Mouse (Mus musculus): ENCODE measurements around the gene Sidt1. TPM values are rescaled to one million over a fixed set of nuclear protein-coding genes. Genes with fewer than 3 reads are reported as not detected.

The Sidt1 gene
- polyA plus RNA-seq (2016; fragmentation: Nextera tagmentation; extraction: Ambion mirVana) = 0.21 and 0.29 TPM in 2 replicates

DNA sequence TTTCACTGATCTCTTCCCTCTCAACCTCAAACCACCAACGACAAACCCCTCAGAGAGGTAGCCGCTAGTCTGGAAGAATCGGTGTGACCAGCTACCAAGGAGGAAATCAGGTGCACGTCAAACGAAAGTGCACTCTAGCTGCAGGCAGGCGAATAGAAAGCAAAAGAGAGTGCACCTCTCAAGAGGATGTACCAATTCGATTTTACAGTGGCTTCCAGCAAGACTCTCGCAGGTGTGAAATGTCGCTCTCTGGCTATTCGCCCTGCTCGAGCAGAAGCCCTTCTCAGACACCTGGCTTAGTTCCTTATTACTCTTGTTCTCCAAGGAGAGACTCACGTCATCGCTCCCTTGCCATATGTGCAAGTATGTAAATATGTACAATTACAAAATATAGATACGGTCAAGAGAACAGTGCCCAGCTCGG, at the start of gene Sidt1:
Gene Sidt1, minus strand, starts transcription at position 336 of the 424 bp plus-strand sequence.
- no peaks in the 10 kb centered on the region for H3K36me3 ChIP-seq (replicated peaks)
- 7% methylated on average over 15 of the region's 15 CpGs for WGBS
- peaks cover 21% of the 10 kb centered on the region for H3K4me1 ChIP-seq
- DNase-seq (ENCODE audit: low spot score) = peak; percentile 40
- peak within 1 kb of the TSS; percentile 79 for H3K4me3 ChIP-seq
- H3K27ac ChIP-seq (replicated peaks) = peak within 1 kb of the TSS; percentile 59
- peaks cover 52% of the 10 kb centered on the region for H3K27me3 ChIP-seq (replicated peaks; ENCODE audit: low read depth, poor library complexity, severe bottlenecking)
- peaks cover 2% of the 10 kb centered on the region; the same call in 1 of the 2 replicates for H3K9me3 ChIP-seq

GRCm38 (mm10) chr16:44381578-44381977, 48.6 kb upstream of the Sidt1 start:
- Histone ChIP-seq H3K4me1 (peaks cover 21% of the 10 kb centered on the region), H3K27me3 (replicated peaks; ENCODE audit: low read depth, poor library complexity, severe bottlenecking) (no peaks in the 10 kb centered on the region), H3K4me3 (no peak overlapping the region), H3K27ac (replicated peaks) (no peak overlapping the region), H3K36me3 (replicated peaks) (peaks cover 44% of the 10 kb centered on the region), H3K9me3 (no peaks in the 10 kb centered on the region)
- peak; percentile 49 for DNase-seq (ENCODE audit: low spot score)
- 9% methylated on average over 5 of the region's 5 CpGs for WGBS

GRCm38 (mm10) chr16:44380006-44380405, 47.0 kb upstream of the Sidt1 start:
- H3K4me1 ChIP-seq = peaks cover 21% of the 10 kb centered on the region
- H3K27ac ChIP-seq (replicated peaks) = no peak overlapping the region
- no peak overlapping the region for H3K4me3 ChIP-seq
- 67% methylated on average over 4 of the region's 4 CpGs for WGBS
- H3K36me3 ChIP-seq (replicated peaks) = peaks cover 37% of the 10 kb centered on the region
- H3K9me3 ChIP-seq = no peaks in the 10 kb centered on the region
- no peaks in the 10 kb centered on the region for H3K27me3 ChIP-seq (replicated peaks; ENCODE audit: low read depth, poor library complexity, severe bottlenecking)
- no peak for DNase-seq (ENCODE audit: low spot score)

- H3K9me3 ChIP-seq = no peaks in the 10 kb centered on the region
- H3K27ac ChIP-seq (replicated peaks) = no peak overlapping the region
- H3K27me3 ChIP-seq (replicated peaks; ENCODE audit: low read depth, poor library complexity, severe bottlenecking) = no peaks in the 10 kb centered on the region
- no peak for DNase-seq (ENCODE audit: low spot score)
- H3K36me3 ChIP-seq (replicated peaks) = peaks cover 65% of the 10 kb centered on the region
- H3K4me1 ChIP-seq = peaks cover 6% of the 10 kb centered on the region
- 91% methylated on average over 4 of the region's 4 CpGs for WGBS
- no peak overlapping the region for H3K4me3 ChIP-seq
Observed at GRCm38 (mm10) chr16:44375459-44375858, 42.5 kb upstream of the Sidt1 start.

- WGBS = 93% methylated on average over 7 of the region's 7 CpGs
- Histone ChIP-seq H3K36me3 (replicated peaks) (peaks cover 51% of the 10 kb centered on the region), H3K4me3 (no peak overlapping the region), H3K27me3 (replicated peaks; ENCODE audit: low read depth, poor library complexity, severe bottlenecking) (no peaks in the 10 kb centered on the region), H3K4me1 (no peaks in the 10 kb centered on the region), H3K27ac (replicated peaks) (no peak overlapping the region), H3K9me3 (no peaks in the 10 kb centered on the region)
- no peak for DNase-seq (ENCODE audit: low spot score)
Observed at GRCm38 (mm10) chr16:44365522-44365921, 32.5 kb upstream of the Sidt1 start.

DNA sequence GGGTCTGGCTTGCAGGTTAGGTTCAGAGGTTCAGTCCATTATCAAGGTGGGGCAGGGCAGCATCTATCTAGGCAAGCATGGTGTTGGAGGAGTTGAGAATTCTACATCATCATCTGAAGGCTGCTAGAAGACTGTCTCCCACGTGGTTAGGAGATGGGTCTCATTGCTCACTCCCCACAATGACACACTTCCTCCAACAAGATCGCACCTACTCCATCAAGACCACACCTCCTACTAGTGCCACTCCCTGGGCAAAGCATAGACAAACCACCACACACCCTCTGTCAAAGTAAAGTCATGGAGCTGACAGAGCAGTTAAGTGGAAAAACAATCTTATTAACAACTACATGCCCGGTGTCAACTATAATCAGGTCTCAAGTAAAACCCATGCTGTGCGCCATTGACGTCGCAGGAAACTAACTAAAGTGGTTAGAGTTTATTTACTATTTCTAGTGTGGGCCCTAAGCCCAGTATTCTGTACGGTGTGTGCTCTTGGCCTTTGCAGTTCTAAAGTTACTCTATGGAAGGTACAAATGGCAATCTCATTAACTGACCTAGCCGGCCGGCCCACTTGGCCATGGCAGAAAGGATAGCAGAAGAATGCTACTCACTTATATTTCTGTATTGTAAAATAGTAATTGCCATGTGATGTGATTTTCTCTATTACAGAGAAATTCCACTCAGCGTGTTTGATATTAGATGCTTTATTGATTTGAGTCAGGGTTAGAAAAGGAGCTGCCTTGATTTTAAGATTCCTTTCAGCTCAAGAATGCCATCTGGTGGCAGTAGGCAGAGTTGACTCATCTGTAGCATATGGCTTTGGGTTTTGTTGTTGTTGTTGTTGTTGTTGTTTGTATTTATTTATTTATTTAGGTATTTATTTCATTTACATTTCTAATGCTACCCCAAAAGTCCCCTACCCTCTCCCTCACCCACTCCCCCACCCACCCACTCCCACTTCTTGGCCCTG, 29.2 kb upstream of the Sidt1 start:
- DNase-seq (ENCODE audit: low spot score) = no peak
- Histone ChIP-seq H3K36me3 (replicated peaks) (peaks cover 58% of the 10 kb centered on the region), H3K27ac (replicated peaks) (no peak overlapping the region), H3K27me3 (replicated peaks; ENCODE audit: low read depth, poor library complexity, severe bottlenecking) (no peaks in the 10 kb centered on the region), H3K4me1 (no peaks in the 10 kb centered on the region), H3K9me3 (no peaks in the 10 kb centered on the region), H3K4me3 (no peak overlapping the region)
- WGBS = 88% methylated on average over 10 of the region's 10 CpGs

GRCm38 (mm10) chr16:44357571-44358268, 24.7 kb upstream of the Sidt1 start:
- no peaks in the 10 kb centered on the region for H3K27me3 ChIP-seq (replicated peaks; ENCODE audit: low read depth, poor library complexity, severe bottlenecking)
- no peaks in the 10 kb centered on the region for H3K4me1 ChIP-seq
- H3K36me3 ChIP-seq (replicated peaks) = peaks cover 39% of the 10 kb centered on the region
- no peak overlapping the region for H3K27ac ChIP-seq (replicated peaks)
- no peaks in the 10 kb centered on the region for H3K9me3 ChIP-seq
- DNase-seq (ENCODE audit: low spot score) = no peak
- no peak overlapping the region for H3K4me3 ChIP-seq
- 79% methylated on average over 4 of the region's 4 CpGs for WGBS

GRCm38 (mm10) chr16:44356291-44356690, 23.3 kb upstream of the Sidt1 start:
- peaks cover 30% of the 10 kb centered on the region for H3K36me3 ChIP-seq (replicated peaks)
- no peak for DNase-seq (ENCODE audit: low spot score)
- WGBS = 82% methylated on average over 7 of the region's 7 CpGs
- no peaks in the 10 kb centered on the region for H3K9me3 ChIP-seq
- H3K4me1 ChIP-seq = no peaks in the 10 kb centered on the region
- H3K27ac ChIP-seq (replicated peaks) = no peak overlapping the region
- H3K4me3 ChIP-seq = no peak overlapping the region
- H3K27me3 ChIP-seq (replicated peaks; ENCODE audit: low read depth, poor library complexity, severe bottlenecking) = no peaks in the 10 kb centered on the region

DNA sequence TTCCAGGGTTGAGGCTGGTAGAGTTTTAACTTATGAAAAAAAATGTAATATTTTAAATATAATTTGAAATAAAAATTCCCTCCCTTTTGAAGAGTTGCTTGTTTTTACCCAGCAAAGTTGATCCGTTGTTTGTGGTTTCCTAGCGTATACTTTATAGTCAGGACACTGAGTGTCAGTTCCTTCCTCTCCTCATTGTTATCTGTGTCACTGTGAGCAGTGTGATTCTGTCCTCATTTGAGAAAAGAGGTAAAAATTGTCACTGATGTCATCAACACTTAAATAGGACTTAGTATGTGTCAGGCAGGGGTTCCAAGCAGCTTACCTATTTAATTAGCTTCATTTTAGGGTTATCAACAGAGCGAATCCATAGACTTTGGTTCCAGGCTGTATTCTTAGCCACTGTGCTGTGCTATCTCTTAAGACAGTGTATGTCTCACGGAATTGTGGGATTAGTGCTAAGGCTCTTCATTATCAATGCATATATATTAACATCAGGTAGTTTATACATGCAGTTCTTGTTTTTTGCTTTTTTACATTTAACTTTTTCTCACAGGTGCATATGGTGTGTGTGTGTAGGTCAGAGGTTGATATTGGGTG, 16.9 kb upstream of the Sidt1 start:
- Histone ChIP-seq H3K4me1 (peaks cover 20% of the 10 kb centered on the region), H3K4me3 (no peak overlapping the region), H3K9me3 (no peaks in the 10 kb centered on the region), H3K36me3 (replicated peaks) (no peaks in the 10 kb centered on the region), H3K27ac (replicated peaks) (no peak overlapping the region), H3K27me3 (replicated peaks; ENCODE audit: low read depth, poor library complexity, severe bottlenecking) (no peaks in the 10 kb centered on the region)
- WGBS = 90% methylated on average over 4 of the region's 4 CpGs
- no peak for DNase-seq (ENCODE audit: low spot score)

DNA sequence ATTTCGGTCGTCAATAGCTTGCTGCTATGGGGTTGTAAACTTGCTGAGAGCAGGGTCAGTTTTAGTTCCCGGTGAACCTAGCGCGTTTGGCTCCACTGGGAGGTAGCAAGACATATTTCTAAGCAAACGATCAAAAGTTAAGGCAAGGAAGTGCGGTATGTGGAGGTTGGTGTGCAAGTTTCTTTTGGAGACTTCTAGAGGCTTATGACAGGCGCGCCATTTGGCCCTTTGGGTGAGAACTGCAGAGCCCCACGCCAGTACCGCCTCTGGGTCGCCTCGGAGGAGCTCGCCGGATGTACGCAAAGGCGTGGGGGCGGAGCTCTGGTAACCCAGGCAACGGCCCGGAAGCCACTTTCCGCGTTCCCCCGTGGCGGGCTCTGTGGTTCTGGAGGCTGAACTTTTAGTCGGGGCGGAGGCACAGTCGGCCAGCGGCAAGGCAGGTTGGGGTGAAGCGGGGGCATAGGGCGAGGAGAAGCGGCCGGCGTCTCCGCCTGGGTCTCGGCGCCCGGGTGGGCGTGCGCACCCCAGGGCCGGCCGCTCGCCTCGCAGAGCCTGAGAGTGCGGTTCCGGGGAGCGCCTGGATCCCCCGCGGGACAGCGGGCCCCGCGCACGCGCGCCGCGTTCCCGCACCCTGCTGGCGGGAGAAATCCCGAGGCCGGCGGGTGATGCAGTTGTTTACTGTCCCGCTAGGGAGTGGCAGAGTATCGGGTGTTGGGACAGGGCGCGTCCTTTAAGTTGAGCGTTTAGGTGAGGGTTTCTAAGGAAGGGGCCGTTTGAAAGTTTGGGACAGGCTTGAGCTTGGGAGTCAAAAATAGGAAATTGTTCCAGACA, 14.3 kb upstream of the Sidt1 start, which contains the start of gene Spice1:
Gene Spice1, plus strand, starts transcription at position 51 of the 831 bp plus-strand sequence.
- Histone ChIP-seq H3K36me3 (replicated peaks) (no peaks in the 10 kb centered on the region), H3K27me3 (replicated peaks; ENCODE audit: low read depth, poor library complexity, severe bottlenecking) (no peaks in the 10 kb centered on the region), H3K27ac (replicated peaks) (peak within 1 kb of the TSS; percentile 93), H3K4me1 (peaks cover 20% of the 10 kb centered on the region), H3K9me3 (no peaks in the 10 kb centered on the region), H3K4me3 (peak within 1 kb of the TSS; percentile 83)
- peak; percentile 94 for DNase-seq (ENCODE audit: low spot score)
- WGBS = under 1% methylated on average over 67 of the region's 67 CpGs

- H3K27me3 ChIP-seq (replicated peaks; ENCODE audit: low read depth, poor library complexity, severe bottlenecking) = peaks cover 31% of the 10 kb centered on the region
- no peaks in the 10 kb centered on the region for H3K36me3 ChIP-seq (replicated peaks)
- peaks cover 6% of the 10 kb centered on the region for H3K4me1 ChIP-seq
- no peak overlapping the region for H3K27ac ChIP-seq (replicated peaks)
- no peak for DNase-seq (ENCODE audit: low spot score)
- H3K4me3 ChIP-seq = no peak overlapping the region
- H3K9me3 ChIP-seq = no peaks in the 10 kb centered on the region
Observed at GRCm38 (mm10) chr16:44337541-44337940, 4.5 kb upstream of the Sidt1 start.
